Mouse (Mus musculus) E14TG2a.4 (cell line): Measurements from ENCODE around the gene 2010111I01Rik.

Experiments used
- CTCF ChIP-seq: conservative IDR thresholded peaks from 2 replicates; pipeline ENCODE4 v1.5.1; 2014; ENCODE audit warnings: low read length
- NANOG ChIP-seq: IDR thresholded peaks from 2 replicates; pipeline ENCODE4 v1.6.1; 2014; ENCODE audit warnings: borderline replicate concordance, low read length, mixed read lengths

DNA sequence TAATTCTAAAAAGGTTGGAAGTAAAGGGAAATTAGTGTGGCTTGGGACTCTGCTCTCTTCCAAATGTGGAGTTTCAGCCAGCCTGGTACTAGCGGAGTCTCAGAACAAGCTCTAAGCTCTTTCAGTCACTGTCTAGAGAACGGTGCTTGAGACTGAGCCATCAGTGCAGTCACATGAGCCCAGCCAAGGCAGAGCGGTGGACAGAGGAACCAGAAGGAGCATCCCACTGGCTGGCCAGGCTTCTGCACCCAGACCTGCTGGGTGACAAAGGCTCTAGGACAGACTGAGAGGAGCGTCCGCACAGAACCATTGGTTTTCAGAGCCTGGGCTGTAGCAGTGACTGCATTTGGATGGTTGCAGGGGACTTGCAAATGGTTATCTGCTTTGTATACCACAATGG lies 337.7 kb downstream of the 2010111I01Rik start:
- no peak for TF ChIP-seq NANOG
- TF ChIP-seq CTCF: no peak
